Mouse (Mus musculus): ENCODE measurements around the gene Dph5. TPM values are rescaled to one million over a fixed set of nuclear protein-coding genes. Genes with fewer than 3 reads are reported as not detected.

The Dph5 gene
- polyA plus RNA-seq, 1 experiment from 2014 or later, result 31.0 TPM

DNA sequence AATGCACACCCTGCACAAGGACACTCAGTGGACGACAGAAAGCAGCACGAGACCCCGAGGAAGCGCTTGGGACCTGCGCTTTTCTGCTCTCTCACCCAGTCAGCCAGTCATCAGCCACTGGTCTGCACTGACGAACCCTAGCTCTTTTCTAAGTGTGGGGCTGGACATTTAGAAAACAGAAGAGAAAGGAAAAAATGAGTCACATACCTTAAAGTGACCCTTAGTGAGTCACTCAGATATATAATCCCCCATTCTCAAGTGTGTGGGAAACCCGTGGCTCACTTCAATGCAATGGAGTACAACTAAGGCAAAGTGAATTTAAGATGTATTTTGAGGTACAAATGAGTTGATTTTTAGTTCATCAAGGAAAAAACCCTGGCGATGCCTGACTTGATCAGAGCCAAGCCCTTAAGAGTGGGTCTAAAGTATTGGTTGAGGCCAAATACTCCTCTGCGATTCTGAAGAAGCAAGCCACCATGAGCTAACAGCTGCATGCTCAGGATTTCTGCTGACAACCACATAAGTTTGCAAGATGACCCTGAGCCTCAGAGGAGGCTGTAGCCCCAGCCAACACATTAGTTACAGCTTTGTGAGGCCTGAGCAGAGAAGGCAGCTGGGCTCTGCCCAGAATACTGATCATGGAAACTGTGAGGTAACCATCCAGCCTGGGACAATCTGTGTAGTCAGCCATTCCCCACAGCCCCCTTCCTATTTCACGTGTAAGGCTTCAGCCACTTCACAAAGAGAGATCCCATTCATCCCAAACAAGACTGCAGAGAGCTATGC, 81.3 kb downstream of the Dph5 start:
- 91% methylated on average over 10 of the region's 10 CpGs for WGBS
- Histone ChIP-seq H3K27me3 (ENCODE audit: low read depth, poor library complexity, severe bottlenecking) (no peaks in the 10 kb centered on the region), H3K36me3 (peaks cover 46% of the 10 kb centered on the region), H3K9me3 (replicated peaks) (no peaks in the 10 kb centered on the region), H3K27ac (replicated peaks) (no peak overlapping the region), H3K4me1 (no peaks in the 10 kb centered on the region; the same call in 1 of the 2 replicates), H3K4me3 (no peak overlapping the region)
- no peak for DNase-seq (ENCODE audit: low spot score)

DNA sequence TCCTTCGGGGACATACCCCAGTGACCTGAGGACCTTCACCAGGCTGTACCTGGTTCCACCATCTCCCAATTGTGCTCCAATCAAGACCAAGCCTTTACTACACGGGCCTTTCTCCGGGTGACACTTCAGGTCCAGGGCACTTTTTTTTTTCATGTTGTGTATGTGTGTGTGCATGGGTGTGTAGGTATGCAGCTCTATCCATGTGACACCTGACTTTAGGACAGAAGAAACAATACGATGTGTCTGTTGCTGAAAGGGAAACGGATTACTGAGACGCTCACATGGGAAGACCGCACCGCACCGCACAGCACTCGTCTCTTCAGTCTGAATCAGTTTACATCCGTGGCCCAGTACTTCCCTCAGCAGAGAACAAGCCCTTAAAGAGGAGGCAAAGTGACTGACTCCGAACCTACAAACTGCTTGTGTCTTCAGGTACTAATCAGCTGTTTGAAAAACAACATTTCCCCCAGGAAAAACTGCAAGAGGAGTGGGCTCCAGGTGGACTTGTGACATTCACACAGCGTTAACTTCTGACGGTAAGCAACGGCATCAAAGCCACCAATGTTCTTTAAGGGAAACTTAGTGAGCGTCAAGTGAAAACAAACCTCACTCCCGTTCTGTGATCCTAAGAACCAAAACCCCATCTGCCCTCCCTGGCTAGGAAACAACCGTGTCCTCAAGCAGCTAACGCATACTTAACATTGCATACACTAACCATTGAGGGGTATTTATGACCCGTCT, 83.6 kb downstream of the Dph5 start:
- Histone ChIP-seq H3K36me3 (peaks cover 66% of the 10 kb centered on the region), H3K27me3 (ENCODE audit: low read depth, poor library complexity, severe bottlenecking) (no peaks in the 10 kb centered on the region), H3K4me1 (no peaks in the 10 kb centered on the region), H3K4me3 (no peak overlapping the region), H3K9me3 (replicated peaks) (no peaks in the 10 kb centered on the region), H3K27ac (replicated peaks) (no peak overlapping the region)
- WGBS, result 93% methylated on average over 20 of the region's 20 CpGs
- no peak for DNase-seq (ENCODE audit: low spot score)

DNA sequence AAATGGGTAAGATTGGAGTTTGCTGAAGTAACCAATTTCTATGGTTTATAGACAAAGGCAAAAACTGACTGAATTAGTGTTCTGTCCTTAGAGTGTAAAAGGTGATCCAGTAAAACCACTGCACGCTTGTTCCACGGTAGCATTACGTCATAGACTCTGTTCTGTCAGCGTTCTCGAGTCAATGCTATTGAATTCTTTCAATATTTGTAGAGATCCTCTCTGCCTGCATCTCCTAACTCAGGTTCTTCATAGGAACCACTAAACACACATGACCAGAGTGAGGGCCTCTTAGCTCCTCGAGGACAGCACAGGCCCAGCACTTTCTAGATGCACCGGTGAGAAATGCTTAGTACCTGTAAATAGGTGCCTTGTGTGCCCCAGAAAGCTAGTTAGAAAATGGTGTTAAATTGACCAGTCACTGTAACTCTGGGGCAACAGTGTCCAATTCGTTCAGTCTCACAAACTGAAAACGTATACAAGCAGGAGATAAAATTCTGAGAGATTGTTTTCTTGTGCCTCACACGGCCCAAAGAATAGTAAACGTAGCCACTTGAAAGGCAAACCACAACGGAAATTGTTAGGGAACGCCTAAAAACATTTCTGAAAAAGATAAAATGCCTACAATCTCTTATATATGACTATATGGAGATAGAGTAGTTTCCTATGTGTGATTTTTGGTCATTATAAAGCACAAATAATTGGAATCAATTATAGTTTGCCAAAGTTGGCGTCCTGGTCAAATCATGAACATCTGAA, 84.4 kb downstream of the Dph5 start:
- WGBS, result 93% methylated on average over 14 of the region's 14 CpGs
- no peak for DNase-seq (ENCODE audit: low spot score)
- no peak overlapping the region for H3K27ac ChIP-seq (replicated peaks)
- H3K4me1 ChIP-seq, result no peaks in the 10 kb centered on the region
- H3K27me3 ChIP-seq (ENCODE audit: low read depth, poor library complexity, severe bottlenecking), result no peaks in the 10 kb centered on the region
- peaks cover 72% of the 10 kb centered on the region for H3K36me3 ChIP-seq
- H3K9me3 ChIP-seq (replicated peaks), result no peaks in the 10 kb centered on the region
- no peak overlapping the region for H3K4me3 ChIP-seq

DNA sequence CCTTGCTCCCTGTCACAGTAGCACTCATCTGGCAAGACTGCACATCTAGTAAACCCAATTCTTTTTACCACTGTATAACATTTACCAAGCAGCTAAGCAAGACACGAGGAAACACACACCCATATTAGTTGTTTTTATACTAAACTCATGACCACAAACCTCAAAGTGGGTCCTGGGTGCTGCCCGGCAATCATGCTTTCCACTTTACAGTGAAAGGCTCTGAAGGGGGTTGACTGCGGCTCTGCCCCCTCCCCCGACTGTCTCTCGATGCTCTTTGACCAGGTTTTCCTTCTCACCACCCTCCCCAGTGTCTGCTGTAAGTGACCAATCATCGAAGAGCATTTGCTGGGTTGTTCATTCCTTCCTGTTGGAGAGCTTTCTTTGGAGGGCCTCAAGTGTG, 86.6 kb downstream of the Dph5 start:
- no peak for DNase-seq (ENCODE audit: low spot score)
- Histone ChIP-seq H3K4me3 (no peak overlapping the region), H3K9me3 (replicated peaks) (no peaks in the 10 kb centered on the region), H3K27ac (replicated peaks) (no peak overlapping the region), H3K4me1 (no peaks in the 10 kb centered on the region), H3K27me3 (ENCODE audit: low read depth, poor library complexity, severe bottlenecking) (no peaks in the 10 kb centered on the region), H3K36me3 (peaks cover 84% of the 10 kb centered on the region)
- 90% methylated on average over 6 of the region's 6 CpGs for WGBS

DNA sequence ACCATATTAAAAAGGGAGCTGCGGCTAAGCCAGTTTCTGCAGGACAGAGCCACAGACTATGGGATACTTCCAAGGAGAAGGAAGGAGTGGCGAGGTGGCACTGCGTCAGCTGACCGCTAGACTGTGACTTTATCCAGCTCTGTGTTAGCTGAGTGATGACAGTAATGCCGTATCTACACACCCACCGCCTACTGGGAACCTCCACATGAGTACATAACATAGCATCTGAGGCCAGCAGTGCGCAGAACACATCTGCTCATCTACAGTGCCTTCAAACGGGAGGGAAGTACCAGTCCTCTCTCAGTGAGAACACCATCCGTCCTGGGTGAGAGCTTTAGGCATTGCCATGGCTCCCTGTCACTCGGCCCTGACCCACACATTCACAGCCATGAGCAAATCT, 87.4 kb downstream of the Dph5 start:
- 93% methylated on average over 10 of the region's 10 CpGs for WGBS
- DNase-seq (ENCODE audit: low spot score), result no peak
- H3K27ac ChIP-seq (replicated peaks), result no peak overlapping the region
- no peaks in the 10 kb centered on the region for H3K4me1 ChIP-seq
- no peaks in the 10 kb centered on the region for H3K27me3 ChIP-seq (ENCODE audit: low read depth, poor library complexity, severe bottlenecking)
- H3K4me3 ChIP-seq, result no peak overlapping the region
- no peaks in the 10 kb centered on the region for H3K9me3 ChIP-seq (replicated peaks)
- H3K36me3 ChIP-seq, result peaks cover 84% of the 10 kb centered on the region

DNA sequence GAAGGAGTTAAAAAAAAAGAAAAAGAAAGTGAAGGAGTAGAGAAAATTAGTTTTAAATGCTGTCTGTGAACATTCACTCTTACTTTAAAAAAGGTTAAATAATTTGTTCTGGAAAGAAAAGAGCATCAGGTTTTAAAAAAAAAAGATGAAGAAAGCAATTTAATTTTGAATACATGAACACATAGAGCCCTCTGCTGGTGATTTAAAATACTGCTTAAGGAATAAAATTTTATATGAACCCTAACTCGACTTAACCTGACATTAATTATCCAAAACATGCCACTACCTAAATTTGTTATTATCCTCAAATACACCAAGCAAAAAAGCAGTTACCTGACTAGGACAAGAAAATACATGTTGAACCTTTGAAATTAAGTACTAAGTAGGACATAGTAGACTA, 91.4 kb downstream of the Dph5 start:
- no peak for DNase-seq (ENCODE audit: low spot score)
- no peak overlapping the region for H3K27ac ChIP-seq (replicated peaks)
- H3K27me3 ChIP-seq (ENCODE audit: low read depth, poor library complexity, severe bottlenecking), result no peaks in the 10 kb centered on the region
- H3K36me3 ChIP-seq, result peaks cover 80% of the 10 kb centered on the region
- 64% methylated on average over 1 of the region's 1 CpGs for WGBS
- H3K9me3 ChIP-seq (replicated peaks), result no peaks in the 10 kb centered on the region
- no peak overlapping the region for H3K4me3 ChIP-seq
- H3K4me1 ChIP-seq, result no peaks in the 10 kb centered on the region

DNA sequence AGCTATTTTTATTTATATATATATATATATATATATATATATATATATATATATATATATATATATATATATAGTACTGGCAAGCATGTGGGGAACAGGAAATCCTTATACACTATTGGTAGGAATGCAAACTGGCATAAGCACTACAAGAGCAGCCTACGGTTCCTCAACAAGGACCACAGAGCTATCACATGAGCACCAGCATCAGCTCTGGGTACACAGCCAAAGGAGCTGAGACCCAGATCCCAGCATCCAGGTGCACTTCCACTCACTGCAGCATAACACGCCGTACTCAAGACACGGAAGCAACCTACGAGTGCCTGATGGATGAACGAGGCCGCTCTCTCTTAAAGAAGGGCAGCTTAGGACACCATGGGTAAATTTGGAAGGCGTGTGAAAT, 95.6 kb downstream of the Dph5 start:
- no peaks in the 10 kb centered on the region for H3K27me3 ChIP-seq (ENCODE audit: low read depth, poor library complexity, severe bottlenecking)
- whole genome bisulfite sequencing, result 95% methylated on average over 8 of the region's 8 CpGs
- H3K4me3 ChIP-seq, result no peak overlapping the region
- peaks cover 80% of the 10 kb centered on the region for H3K36me3 ChIP-seq
- no peak for DNase-seq (ENCODE audit: low spot score)
- no peak overlapping the region for H3K27ac ChIP-seq (replicated peaks)
- H3K4me1 ChIP-seq, result no peaks in the 10 kb centered on the region
- H3K9me3 ChIP-seq (replicated peaks), result no peaks in the 10 kb centered on the region

Small RNA genes within 50 kb of the gene (microRNA-seq; reads per million reads assigned to microRNA genes)
- gene Mir669n, result not detected

Other genes starting within 250 kb of the Dph5 start
- 13.4 and 14.9 TPM in 2 replicates for gene S1pr1, start 172.8 kb upstream of the Dph5 start, polyA plus RNA-seq (2016; fragmentation: Nextera tagmentation; extraction: Ambion mirVana)
- gene Slc30a7, start 119.6 kb downstream of the Dph5 start, polyA plus RNA-seq (2016; fragmentation: Nextera tagmentation; extraction: Ambion mirVana), result 21.0 and 22.6 TPM in 2 replicates
- 23.5 and 24.3 TPM in 2 replicates for gene Extl2, start 119.6 kb downstream of the Dph5 start, polyA plus RNA-seq (2016; fragmentation: Nextera tagmentation; extraction: Ambion mirVana)
- gene Vcam1, start 241.9 kb downstream of the Dph5 start, polyA plus RNA-seq (2016; fragmentation: Nextera tagmentation; extraction: Ambion mirVana), result 30.2 and 47.0 TPM in 2 replicates